Mouse (Mus musculus) embryonic facial prominence, embryonic 12.5 days (tissue): ENCODE measurements around the gene Actn2. TPM values are rescaled to one million over a fixed set of nuclear protein-coding genes. Genes with fewer than 3 reads are reported as not detected.

Source experiments
- ATAC-seq: fragments of 200-750 bp; cut with Nextera tagmentation; 2 replicates; pipeline ENCODE4 v1.8.0; 2017; ENCODE audit not compliant: insufficient number of reproducible peaks, insufficient read depth, low FRiP score, low TSS enrichment
- H3K27ac ChIP-seq: fragments of 300-500 bp; sonication (generic); 2 replicates; pipeline ENCODE4 v1.5.1; 2016; ENCODE audit warnings: mild to moderate bottlenecking
- H3K27me3 ChIP-seq: fragments of 300-500 bp; sonication (generic); 2 replicates; pipeline ENCODE4 v1.6.1; 2016; ENCODE audit warnings: mild to moderate bottlenecking, moderate library complexity
- H3K36me3 ChIP-seq: fragments of 300-500 bp; sonication (generic); 2 replicates; pipeline ENCODE4 v1.6.1; 2016; ENCODE audit warnings: mild to moderate bottlenecking
- H3K4me1 ChIP-seq: fragments of 300-500 bp; sonication (generic); 2 replicates; pipeline ENCODE4 v1.6.1; 2016
- H3K4me2 ChIP-seq: fragments of 300-500 bp; sonication (generic); replicated peaks from 2 replicates; pipeline ENCODE4 v1.6.1; 2016; ENCODE audit warnings: mild to moderate bottlenecking, moderate library complexity
- H3K4me3 ChIP-seq: fragments of 300-500 bp; sonication (generic); 2 replicates; pipeline ENCODE4 v1.5.1; 2016; ENCODE audit warnings: mild to moderate bottlenecking
- H3K9ac ChIP-seq: fragments of 300-500 bp; sonication (generic); 2 replicates; pipeline ENCODE4 v1.6.1; 2016; ENCODE audit warnings: mild to moderate bottlenecking, moderate library complexity
- H3K9me3 ChIP-seq: fragments of 300-500 bp; sonication (generic); 2 replicates; pipeline ENCODE4 v1.6.1; 2016; ENCODE audit warnings: mild to moderate bottlenecking, moderate library complexity
- WGBS: fragments of 180-500 bp; shearing (Covaris S2); methylation state at CpG from one replicate; pipeline ENCODE4 v1.1.7; 2016; 5-methylcytosine and 5-hydroxymethylcytosine counted together
- polyA plus RNA-seq: library from polyadenylated mRNA; unstranded; fragments of >200 nt; fragmentation: Nextera tagmentation; extraction: Ambion mirVana; gene quantifications from 2 replicates; pipeline ENCODE4 v1.2.1, GENCODE M21; 2016

Gene Actn2
- polyA plus RNA-seq, 1 experiment from 2014 or later: 36.1 TPM

GRCm38 (mm10) chr13:12311930-12312492, 28.5 kb downstream of the Actn2 start:
- Histone ChIP-seq H3K9me3 (no peaks in the 10 kb centered on the region), H3K4me2 (no peak overlapping the region), H3K4me3 (no peak overlapping the region), H3K27ac (no peak overlapping the region), H3K36me3 (no peaks in the 10 kb centered on the region), H3K9ac (no peak overlapping the region), H3K27me3 (no peaks in the 10 kb centered on the region), H3K4me1 (no peaks in the 10 kb centered on the region)
- ATAC-seq: no peak
- WGBS: 78% methylated on average over 10 of the region's 10 CpGs

- no peaks in the 10 kb centered on the region for H3K27me3 ChIP-seq
- H3K9ac ChIP-seq: no peak overlapping the region
- ATAC-seq: no peak
- no peak overlapping the region for H3K4me3 ChIP-seq
- H3K27ac ChIP-seq: no peak overlapping the region
- 83% methylated on average over 4 of the region's 4 CpGs for WGBS
- no peaks in the 10 kb centered on the region for H3K36me3 ChIP-seq
- no peaks in the 10 kb centered on the region for H3K9me3 ChIP-seq
- H3K4me1 ChIP-seq: no peaks in the 10 kb centered on the region
- no peak overlapping the region for H3K4me2 ChIP-seq
Measured at GRCm38 (mm10) chr13:12311371-12311770, 29.2 kb downstream of the Actn2 start.

- no peaks in the 10 kb centered on the region for H3K4me1 ChIP-seq
- H3K9ac ChIP-seq: no peak overlapping the region
- no peaks in the 10 kb centered on the region for H3K9me3 ChIP-seq
- no peak for ATAC-seq
- 0 out of 2 replicates have a peak overlapping the region, but pooled peaks have one; percentile 5 for H3K27ac ChIP-seq
- no peak overlapping the region for H3K4me2 ChIP-seq
- 95% methylated on average over 3 of the region's 3 CpGs for WGBS
- H3K36me3 ChIP-seq: no peaks in the 10 kb centered on the region
- no peak overlapping the region for H3K4me3 ChIP-seq
- no peaks in the 10 kb centered on the region for H3K27me3 ChIP-seq
Measured at GRCm38 (mm10) chr13:12309446-12309845, 31.1 kb downstream of the Actn2 start.

GRCm38 (mm10) chr13:12308878-12309277, 31.7 kb downstream of the Actn2 start:
- Histone ChIP-seq H3K36me3 (no peaks in the 10 kb centered on the region), H3K4me2 (no peak overlapping the region), H3K9ac (no peak overlapping the region), H3K27me3 (no peaks in the 10 kb centered on the region), H3K9me3 (no peaks in the 10 kb centered on the region), H3K27ac (0 out of 2 replicates have a peak overlapping the region, but pooled peaks have one; percentile 5), H3K4me1 (no peaks in the 10 kb centered on the region), H3K4me3 (no peak overlapping the region)
- 85% methylated on average over 12 of the region's 12 CpGs for WGBS
- ATAC-seq: no peak

- Histone ChIP-seq H3K27ac (no peak overlapping the region), H3K4me3 (no peak overlapping the region)
- no peak for ATAC-seq
Measured at GRCm38 (mm10) chr13:12308473-12308872, 32.1 kb downstream of the Actn2 start.

GRCm38 (mm10) chr13:12307286-12307685, 33.3 kb downstream of the Actn2 start:
- no peak for ATAC-seq
- Histone ChIP-seq H3K36me3 (no peaks in the 10 kb centered on the region), H3K9ac (no peak overlapping the region), H3K9me3 (no peaks in the 10 kb centered on the region), H3K27ac (no peak overlapping the region), H3K27me3 (no peaks in the 10 kb centered on the region), H3K4me1 (no peaks in the 10 kb centered on the region), H3K4me3 (no peak overlapping the region), H3K4me2 (no peak overlapping the region)
- WGBS: 72% methylated on average over 4 of the region's 4 CpGs

More at GRCm38 (mm10) chr13:12308473-12308872, 32.1 kb downstream of the Actn2 start:
- Histone ChIP-seq H3K9ac (no peak overlapping the region), H3K9me3 (no peaks in the 10 kb centered on the region), H3K36me3 (no peaks in the 10 kb centered on the region), H3K4me1 (no peaks in the 10 kb centered on the region), H3K4me2 (no peak overlapping the region), H3K27me3 (no peaks in the 10 kb centered on the region)
- WGBS: 80% methylated on average over 8 of the region's 8 CpGs

GRCm38 (mm10) chr13:12305540-12305939, 35.0 kb downstream of the Actn2 start:
- no peaks in the 10 kb centered on the region for H3K9me3 ChIP-seq
- H3K9ac ChIP-seq: no peak overlapping the region
- no peaks in the 10 kb centered on the region for H3K36me3 ChIP-seq
- H3K4me3 ChIP-seq: no peak overlapping the region
- ATAC-seq: no peak
- 86% methylated on average over 8 of the region's 8 CpGs for WGBS
- no peak overlapping the region for H3K27ac ChIP-seq
- no peaks in the 10 kb centered on the region for H3K27me3 ChIP-seq
- H3K4me1 ChIP-seq: no peaks in the 10 kb centered on the region
- no peak overlapping the region for H3K4me2 ChIP-seq

- 88% methylated on average over 5 of the region's 5 CpGs for WGBS
- Histone ChIP-seq H3K27ac (no peak overlapping the region), H3K27me3 (no peaks in the 10 kb centered on the region), H3K9ac (no peak overlapping the region), H3K4me3 (no peak overlapping the region), H3K36me3 (no peaks in the 10 kb centered on the region), H3K4me1 (no peaks in the 10 kb centered on the region), H3K9me3 (no peaks in the 10 kb centered on the region), H3K4me2 (no peak overlapping the region)
- ATAC-seq: no peak
Measured at GRCm38 (mm10) chr13:12304991-12305390, 35.6 kb downstream of the Actn2 start.

- no peak for ATAC-seq
- Histone ChIP-seq H3K4me1 (no peaks in the 10 kb centered on the region), H3K4me3 (no peak overlapping the region), H3K9me3 (no peaks in the 10 kb centered on the region), H3K36me3 (no peaks in the 10 kb centered on the region), H3K27ac (no peak overlapping the region), H3K9ac (no peak overlapping the region), H3K27me3 (no peaks in the 10 kb centered on the region), H3K4me2 (no peak overlapping the region)
- WGBS: 55% methylated on average over 6 of the region's 6 CpGs
Measured at GRCm38 (mm10) chr13:12297777-12298176, 42.8 kb downstream of the Actn2 start.

GRCm38 (mm10) chr13:12296701-12297100, 43.9 kb downstream of the Actn2 start:
- Histone ChIP-seq H3K36me3 (no peaks in the 10 kb centered on the region), H3K4me2 (no peak overlapping the region), H3K9me3 (no peaks in the 10 kb centered on the region), H3K27ac (no peak overlapping the region), H3K27me3 (no peaks in the 10 kb centered on the region), H3K4me1 (no peaks in the 10 kb centered on the region), H3K9ac (no peak overlapping the region), H3K4me3 (no peak overlapping the region)
- ATAC-seq: no peak; the same call in 1 of the 2 replicates
- 85% methylated on average over 3 of the region's 3 CpGs for WGBS

- H3K36me3 ChIP-seq: no peaks in the 10 kb centered on the region
- no peak overlapping the region for H3K4me2 ChIP-seq
- 80% methylated on average over 7 of the region's 7 CpGs for WGBS
- no peaks in the 10 kb centered on the region for H3K27me3 ChIP-seq
- H3K9ac ChIP-seq: no peak overlapping the region
- no peak for ATAC-seq
- H3K9me3 ChIP-seq: no peaks in the 10 kb centered on the region
- H3K4me3 ChIP-seq: no peak overlapping the region
- no peak overlapping the region for H3K27ac ChIP-seq
- H3K4me1 ChIP-seq: no peaks in the 10 kb centered on the region
Measured at GRCm38 (mm10) chr13:12293810-12294209, 46.8 kb downstream of the Actn2 start.

- H3K4me2 ChIP-seq: no peak overlapping the region
- no peak overlapping the region for H3K9ac ChIP-seq
- no peaks in the 10 kb centered on the region for H3K36me3 ChIP-seq
- no peak for ATAC-seq
- H3K4me1 ChIP-seq: no peaks in the 10 kb centered on the region
- no peak overlapping the region for H3K4me3 ChIP-seq
- no peaks in the 10 kb centered on the region for H3K27me3 ChIP-seq
- H3K9me3 ChIP-seq: no peaks in the 10 kb centered on the region
- 78% methylated on average over 7 of the region's 7 CpGs for WGBS
- no peak overlapping the region for H3K27ac ChIP-seq
Measured at GRCm38 (mm10) chr13:12290700-12291099, 49.9 kb downstream of the Actn2 start.
